Mouse (Mus musculus) layer of hippocampus, adult 8-10 months (tissue): ENCODE data around the gene Thrb. TPM values are rescaled to one million over a fixed set of nuclear protein-coding genes. Genes with fewer than 3 reads are reported as not detected.

Source experiments
- DNase-seq, 2 experiments: peaks; one replicate each; pipeline ENCODE4 v3.0.0; 2022; ENCODE audit warnings: low spot score in 2 of 2
- total RNA-seq, 4 experiments: library from RNA; stranded (reverse); gene quantifications; 2 replicates each; pipeline ENCODE4 v1.2.4; 2022

Thrb gene
- total RNA-seq, 4 experiments from 2014 or later, result 51.1 to 64.3 (median 52.5) TPM

DNA sequence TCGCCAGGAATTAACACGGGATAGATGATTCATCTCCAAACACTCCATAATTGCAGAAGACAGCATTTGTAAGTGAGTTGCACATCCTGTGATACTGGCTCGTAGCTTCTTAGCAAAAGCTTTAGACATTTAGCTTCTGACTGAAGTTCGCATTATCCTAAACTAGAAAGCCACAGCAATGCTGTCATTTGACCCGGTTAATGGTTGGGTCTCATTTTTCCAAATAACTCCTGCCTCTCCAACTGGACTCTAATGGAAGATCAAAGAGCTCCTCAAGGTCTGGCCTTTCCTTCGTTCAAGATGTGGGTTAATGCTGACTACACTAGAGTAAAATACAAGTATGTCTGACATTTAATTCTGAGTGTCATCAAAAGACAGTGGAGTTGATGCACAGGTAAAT, 208.3 kb downstream of the Thrb start:
- no peak for DNase-seq

DNA sequence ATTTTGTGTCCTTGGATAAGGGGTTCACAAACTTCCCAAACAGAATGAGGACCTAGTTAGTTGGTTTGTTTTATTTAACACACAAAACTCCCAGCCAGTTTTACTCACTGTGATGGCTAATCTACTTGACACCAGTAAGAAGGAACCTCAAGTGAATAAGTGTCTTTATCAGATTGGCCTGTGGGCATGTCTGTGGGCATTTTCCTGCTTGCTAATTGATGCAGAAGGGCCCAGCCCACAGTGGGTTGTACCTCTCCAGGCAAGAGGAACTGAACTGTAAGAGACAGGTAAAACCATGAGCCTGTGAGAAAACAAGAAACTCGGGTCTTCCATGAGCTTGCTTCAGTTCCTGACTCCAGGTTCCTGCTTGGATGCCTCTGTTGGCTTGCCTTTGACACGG, 215.9 kb downstream of the Thrb start:
- DNase-seq, result no peak

DNA sequence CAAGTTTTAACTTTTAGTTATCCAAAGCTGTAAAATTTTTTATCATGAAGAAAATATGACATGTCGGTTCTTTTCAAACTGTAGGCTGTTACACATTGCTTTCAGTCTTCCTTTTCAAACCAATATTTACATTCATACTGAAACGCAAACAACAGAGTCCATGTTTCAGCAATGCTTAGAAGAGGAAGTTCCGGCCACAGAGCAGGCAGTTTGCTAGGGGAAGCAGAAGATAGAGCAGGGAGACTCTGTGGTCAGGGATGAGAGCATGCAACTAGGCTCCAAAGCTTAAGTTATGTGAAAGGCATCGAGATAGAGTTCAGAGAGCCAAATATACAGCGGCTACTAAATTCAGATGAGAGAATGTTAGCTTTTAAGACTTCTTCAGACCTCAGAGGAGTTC, 219.4 kb downstream of the Thrb start:
- DNase-seq, result no peak

DNA sequence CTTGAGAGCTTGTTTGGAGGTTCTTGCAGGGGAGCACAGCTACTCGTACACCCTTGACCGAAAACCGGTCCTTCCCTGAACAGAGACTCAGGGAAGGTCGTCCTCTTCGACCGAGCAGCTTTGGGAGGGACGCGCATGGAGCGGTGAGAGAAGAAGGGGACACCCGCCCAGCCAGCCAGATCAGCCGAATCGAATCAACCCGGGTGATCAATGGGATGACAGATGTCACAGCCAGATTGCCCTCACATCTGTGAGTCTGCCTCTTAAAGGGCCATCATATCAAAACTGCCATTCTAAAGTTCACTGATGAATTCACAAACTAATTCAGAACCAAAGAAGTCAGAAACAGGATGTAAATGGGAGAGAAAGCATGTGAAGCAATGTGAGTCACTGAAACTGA, 224.8 kb downstream of the Thrb start:
- DNase-seq, result no peak

DNA sequence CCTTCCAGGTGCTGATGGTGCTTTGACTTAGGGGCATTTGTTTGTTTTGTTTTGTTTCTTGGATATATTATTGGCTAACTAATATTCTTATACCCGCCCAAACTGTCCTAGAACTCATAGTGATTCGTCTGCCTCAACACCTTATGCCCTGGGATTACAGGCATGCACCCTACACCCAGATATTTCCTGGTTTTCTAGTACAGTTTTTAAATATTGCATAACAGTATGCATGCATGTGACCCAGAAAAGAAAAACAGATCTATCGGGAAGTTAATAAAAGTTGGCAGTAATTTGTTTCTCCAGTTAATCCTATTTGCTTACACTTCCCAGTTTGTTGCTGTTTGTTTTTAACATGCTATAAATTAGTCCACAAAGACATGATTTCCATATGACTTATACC, 225.3 kb downstream of the Thrb start:
- no peak for DNase-seq

DNA sequence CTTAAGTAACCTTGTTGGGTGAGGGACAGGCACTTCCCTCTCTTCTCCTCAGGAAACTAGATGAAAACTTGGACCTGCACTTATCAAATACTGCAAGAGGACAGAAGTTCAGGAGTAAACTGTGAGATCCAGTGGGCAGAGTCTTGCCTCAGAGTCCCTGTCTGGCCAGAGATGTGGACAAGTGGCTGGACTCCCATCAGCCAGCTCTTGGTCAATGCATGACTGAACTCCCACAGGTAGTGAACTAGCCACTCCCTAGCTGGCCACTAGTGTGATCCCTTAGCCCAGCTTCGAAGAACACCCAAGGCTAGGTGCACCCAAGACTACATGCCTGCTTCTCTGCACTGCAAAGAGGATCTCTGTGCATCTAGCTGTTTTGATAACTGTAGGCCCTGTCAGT, 234.7 kb downstream of the Thrb start:
- DNase-seq, result no peak

DNA sequence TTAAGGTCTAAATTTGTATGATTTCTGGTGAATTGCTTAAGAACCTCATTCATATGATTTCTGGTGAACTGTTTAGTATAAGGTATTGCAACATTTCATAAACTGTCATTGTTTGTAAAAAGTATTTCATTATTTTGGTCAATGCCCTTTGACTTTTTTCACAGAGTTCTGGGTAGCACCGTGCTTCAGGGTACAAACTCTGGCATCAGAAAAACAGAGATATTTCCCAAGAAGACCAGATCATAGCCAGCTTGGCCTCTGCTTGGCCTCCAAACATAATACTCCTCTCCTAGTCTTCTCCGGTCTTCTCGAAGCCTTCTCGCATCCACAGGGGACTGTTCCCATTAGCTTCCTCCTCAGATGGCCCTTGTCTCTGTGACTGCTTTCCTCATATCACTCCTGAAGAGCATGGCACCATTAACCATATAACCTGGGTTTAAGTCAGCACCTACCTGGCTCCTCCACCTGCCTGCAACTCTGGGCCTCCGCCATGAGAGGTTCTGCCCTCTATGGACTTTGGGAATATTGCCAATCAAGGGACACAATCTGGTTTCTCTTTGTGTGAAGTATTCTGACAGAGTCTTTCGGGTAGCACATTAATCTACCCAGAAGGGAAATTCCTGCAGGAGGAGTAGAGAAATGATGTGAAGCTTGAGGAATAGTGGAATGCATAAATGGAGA, 239.8 kb downstream of the Thrb start:
- no peak for DNase-seq

DNA sequence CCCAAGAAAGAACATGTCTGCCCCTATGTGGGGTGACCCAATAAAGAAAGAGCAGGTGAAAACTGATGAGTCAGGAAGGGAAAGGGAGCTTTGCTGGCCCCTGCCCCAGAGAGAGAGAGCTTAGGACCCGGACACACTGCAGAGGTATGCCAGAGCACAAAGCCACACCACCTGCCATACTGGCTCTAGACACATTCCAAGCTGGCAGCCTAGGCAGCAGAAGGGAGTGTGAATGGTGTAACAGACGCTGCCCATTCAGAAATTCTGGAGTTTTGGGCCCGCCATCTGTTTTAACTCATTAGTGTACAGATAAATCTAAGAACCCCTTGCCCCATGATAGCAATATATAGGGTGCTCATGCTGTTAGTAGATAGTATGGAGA, 240.3 kb downstream of the Thrb start:
- no peak for DNase-seq

DNA sequence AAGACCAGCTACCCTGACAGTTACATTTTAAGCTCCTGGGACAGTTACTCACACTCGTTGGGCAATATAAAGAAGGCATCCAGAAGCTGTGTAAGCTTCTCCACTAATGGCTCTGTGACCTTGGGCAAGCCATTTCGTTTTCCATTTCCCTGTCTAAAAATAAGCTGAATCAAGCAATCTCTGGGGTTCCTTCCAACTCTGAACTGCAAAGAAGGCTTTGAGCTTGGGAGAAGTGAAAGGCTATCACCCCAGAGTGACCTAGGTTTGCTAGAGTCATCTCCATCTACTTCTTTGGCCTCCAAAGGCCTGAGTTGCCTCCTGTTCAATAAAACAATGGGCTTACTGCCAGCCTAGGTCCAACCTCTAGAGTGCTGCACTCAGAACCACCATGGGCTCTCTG, 242.4 kb downstream of the Thrb start:
- no peak for DNase-seq

DNA sequence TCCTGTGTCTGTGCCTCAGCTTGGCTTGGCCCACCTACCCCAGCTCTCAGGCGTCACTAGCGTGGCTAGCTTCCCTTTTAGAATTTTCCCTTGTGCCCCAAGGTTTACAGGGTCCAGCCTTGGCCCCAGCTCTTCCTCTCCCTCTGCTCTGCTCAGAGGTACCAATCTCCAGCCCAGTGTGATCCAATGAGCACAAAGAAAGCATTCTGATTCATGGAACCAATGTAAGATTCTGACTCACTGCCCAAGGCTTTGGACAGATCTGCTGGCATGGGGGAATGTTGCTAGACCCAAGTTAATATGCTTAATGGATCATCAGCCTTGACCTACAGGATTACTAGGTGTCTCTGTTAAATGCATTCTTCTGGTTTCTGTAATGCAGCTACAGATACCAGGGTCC, 243.1 kb downstream of the Thrb start:
- DNase-seq, result no peak

DNA sequence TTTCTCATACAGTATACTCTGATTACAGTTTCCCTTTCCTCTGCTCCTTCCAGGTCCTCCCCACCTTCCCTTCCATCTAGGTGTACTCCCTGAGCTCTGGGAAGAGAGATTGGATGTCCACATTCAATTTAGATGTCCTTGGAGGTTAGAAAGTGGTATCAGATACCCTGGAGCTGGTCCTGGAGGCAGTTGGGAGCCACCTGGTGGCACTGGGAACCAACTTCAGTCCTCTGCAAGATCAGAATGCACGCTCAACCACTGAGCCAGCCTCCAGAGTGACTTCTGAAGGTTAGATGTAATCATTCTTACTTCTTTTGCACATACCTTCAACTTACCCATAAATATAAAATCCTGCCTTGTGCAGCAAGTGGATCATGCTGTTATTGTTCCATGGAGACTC, 244.5 kb downstream of the Thrb start:
- no peak for DNase-seq

DNA sequence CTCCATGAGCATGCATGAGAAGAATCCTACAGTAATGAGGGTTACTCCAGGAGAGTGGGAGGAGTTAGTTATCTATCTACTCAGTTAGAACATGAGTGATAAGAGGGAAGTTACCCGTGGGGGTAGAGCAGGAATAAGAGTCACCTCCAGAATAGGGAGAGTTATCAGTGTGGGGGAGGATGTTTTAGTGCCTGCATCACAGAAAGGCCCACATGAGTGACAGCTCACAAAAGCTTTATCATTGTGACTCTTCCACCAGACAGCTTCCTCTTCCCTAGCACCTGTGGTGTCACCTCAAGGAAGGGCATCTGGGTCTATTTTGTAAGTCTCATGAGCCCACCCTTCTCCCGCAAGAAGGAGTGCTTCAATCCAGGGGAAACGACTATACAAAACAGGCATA, 245.6 kb downstream of the Thrb start:
- DNase-seq, result no peak

DNA sequence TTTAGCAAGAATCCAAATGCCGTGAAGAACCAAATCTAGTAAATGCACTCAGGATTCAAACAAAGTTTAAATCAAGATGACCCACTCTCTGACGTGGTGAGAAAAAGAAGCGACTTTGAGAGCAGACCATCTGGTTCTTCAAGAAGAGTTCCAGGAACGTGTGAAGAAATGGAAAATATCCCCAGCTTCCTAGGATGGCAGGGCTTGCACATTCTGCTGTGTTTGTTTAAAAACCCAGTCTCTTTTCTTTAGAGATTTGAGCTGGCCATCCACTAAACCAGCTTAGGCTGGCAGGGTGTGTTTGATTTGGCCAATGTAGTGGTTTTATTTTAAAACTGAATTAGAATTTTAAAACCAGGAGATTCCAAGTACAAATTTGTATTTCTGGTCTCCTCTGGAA, 246.9 kb downstream of the Thrb start:
- no peak for DNase-seq

DNA sequence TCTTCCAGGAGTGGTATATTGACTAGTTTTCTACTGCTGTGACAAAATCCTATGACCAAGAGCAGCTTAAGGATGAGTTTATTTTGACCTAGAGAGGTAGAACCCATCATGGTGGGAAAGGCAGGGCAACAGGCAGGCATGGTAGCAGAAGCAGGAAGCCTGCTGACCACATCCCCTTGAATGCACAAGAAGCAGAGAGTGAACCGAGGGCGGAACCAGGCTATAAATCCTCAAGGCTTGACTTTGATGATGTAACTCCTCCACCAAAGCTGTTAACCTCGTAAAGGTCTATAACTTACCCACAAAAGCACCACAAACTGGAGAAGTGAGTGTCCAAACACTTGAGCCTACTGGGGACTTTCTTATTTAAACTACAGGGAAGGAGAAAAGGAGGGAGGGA, 251.1 kb downstream of the Thrb start:
- no peak for DNase-seq

DNA sequence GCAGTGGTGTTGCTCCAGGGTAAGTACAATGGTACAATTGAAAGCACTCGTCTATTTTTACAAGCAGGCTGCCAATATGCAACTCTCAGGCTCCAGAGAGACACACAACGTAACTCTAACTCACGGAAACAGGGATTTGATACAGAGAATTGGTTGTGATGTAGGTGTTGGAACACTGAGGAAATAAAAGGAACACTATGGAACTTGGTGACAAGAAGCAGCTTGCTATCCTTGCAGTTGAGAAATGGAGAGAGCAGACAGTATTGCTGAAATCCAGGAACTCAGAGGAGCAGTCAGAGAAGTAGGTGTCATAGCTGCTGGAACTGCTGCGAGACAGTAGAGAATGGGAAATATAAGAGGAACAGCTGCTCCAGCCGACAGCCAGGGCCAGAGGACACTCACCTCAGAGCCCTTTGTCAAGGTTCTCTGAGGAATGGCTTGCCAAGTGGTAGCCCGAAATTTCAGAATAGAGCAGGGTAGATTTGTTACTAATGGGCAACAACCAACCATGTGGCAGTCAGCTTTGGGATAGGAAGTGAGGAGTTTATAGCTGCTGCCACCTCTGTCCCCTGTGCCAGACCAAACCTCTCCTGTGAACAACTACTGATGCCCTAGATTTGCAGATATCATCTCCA, 252.6 kb downstream of the Thrb start:
- DNase-seq, result no peak

DNA sequence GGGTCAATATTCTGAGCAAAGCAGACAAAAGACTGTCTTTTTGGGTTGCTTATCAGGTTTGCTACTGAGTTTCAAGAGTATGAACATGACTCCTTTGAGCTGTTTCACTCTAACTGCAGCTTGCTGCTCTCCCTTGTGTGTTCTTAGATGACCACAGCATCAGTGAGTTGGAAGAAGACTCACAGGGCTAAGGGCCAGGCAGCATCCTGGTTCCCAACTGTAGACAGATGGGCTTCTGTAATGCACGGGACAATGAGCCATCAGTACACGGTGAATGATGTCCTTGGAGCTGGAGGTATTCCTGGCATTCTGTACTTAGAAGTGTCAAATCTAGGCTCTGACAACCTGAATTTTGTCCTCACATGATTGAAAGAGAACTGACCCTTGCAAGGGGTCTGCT, 255.5 kb downstream of the Thrb start:
- no peak for DNase-seq

DNA sequence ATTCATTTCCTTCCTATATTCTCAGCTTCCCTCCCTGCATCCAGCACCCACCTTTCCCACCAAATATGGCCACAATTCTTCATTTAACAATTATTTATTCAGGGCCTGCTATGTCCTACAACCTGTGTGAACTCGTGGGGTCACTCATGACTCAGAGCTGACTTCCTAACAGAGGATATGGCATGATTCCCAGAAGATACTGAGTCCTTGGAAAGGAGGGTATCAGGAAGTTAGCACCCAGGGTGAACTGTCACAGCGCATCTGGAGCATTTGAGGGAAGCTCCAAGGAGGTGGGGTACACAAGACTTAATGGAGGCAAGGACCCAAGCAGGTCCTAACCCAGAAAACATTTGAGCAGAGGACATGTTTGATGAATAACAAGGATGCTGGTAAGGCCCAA, 256.6 kb downstream of the Thrb start:
- DNase-seq, result no peak

DNA sequence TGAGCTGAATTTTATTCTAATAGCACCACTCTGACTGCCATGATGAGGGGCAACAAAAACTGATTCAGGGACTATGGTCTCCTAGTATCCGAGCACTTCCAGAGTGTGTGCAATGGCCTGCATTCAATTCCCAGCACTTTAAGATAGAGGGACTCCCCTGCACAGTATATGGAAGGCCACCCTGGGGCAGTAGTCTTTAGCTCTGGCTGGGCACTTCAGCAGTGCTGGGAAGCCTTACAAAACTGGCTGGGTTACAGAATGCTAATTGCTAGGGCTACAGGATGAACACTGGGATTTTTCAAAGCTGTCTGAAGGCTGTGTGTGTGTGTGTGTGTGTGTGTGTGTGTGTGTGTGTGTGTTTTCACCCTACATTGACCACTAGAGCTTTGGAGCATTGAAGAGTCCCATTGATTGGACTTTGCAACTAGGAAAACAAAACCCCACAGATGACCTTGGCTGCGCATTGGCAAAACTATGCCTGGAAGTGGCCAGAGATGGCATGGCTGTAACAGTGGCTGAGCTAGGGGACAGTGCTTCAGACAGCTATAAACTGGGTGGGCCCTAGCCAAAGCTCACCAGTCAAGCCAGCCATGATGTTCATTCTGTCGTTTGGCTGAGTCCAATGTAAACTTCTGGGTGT, 257.2 kb downstream of the Thrb start:
- DNase-seq, result no peak

DNA sequence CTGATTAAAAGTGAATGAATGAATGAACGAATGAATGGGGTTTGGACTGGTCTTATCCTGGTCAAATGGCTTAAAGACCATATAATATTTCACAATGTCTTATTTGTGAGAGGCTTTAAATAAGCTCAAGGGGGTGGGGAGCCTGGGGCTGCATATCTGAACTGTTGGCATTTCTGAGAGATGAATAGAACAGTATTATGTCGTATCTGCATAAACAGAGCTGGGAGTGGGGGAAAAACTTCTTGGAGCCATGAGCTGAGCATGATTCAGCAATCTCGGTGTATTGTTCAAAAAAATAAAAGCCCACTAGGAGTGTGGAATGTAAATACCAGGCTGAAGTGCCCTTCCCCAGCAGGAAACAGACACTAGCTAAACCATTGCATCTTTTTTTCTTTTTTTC, 257.8 kb downstream of the Thrb start:
- no peak for DNase-seq

DNA sequence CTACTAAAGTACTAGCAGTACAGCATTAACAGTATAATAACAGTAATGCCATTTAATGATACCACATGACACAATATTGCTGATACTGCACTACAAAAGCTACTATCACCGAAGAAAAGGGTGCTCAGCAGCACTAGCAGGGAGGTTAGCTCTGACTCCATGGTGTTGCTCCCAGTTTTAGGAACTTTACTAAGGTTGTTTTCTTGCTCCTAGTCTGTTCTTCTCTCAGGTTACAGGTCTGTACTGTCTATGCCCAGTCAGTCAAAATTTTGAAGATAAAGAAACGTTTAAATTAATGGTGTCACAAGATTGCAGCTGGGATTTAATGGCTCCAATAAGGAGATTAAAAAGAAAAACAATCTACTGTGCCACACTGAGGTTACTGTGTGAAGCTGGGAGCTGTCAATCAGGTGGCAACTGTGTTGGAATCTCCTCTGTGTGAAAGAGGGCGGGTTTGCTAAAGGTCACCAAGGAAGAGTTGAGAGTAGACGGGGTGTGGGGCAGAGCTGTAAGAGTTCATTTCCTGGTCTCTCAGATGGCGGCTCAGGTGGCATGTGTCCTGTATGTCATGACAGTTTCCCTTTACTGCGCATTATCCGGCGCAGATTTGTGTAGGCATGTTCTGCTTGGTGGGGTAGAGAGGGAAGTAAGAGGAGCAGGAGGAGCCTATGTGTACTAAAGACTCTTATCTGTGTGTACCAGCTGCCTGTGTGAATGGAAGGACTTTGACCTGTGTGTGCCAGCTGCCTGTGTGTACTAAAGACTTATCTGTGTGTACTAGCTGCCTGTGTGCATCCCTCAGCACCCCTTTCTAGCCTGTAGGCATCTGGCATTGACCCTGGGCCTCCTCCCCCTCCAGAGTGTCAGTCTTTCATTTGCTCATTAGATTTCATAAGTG, 263.0 kb downstream of the Thrb start:
- no peak for DNase-seq

DNA sequence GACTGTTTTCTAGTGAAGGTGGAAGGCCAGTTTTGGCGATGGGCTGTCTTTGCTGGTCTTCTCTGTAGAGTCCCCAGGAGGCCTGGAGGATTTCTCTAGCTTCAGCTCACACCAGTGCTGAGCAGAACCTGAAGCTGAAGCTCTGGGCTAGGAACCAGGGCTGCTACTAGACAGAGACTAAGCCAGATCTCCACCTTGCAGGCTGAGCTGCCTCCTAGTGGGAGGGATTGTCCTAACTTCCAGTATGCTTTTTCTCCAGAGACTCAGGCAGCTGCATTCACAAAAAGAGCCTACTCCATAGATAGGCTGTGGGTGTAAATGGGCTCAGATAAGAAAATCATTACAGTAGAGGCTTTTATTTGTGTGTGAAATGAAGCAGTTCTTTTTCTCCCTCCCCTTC, 267.4 kb downstream of the Thrb start:
- DNase-seq, result peak; percentile 70 to 75

DNA sequence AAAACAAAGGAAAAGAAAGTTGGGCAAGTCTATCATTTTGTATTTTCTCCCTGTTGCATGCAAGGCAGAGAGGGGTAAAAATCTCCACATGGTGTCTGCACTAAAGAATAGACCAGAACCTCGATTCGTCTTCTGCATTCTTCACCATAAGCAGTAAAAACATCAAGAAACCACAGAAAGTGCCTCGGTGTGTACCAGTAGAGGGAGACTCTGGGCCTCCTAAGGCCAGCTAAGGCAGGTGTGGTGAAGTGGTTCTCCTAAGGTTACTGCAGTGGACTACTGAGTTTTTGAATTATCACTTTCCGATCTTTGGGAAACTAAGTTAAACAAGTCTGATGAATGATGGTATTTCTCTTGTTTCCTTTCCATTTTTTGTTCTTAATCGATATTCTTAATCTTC, 269.5 kb downstream of the Thrb start:
- DNase-seq, result no peak
